Mouse (Mus musculus) CD4-positive naive resting alpha-beta T cell, adult 57 days (primary cell): ENCODE results near the gene Ccdc136. TPM values are rescaled to one million over a fixed set of nuclear protein-coding genes. Genes with fewer than 3 reads are reported as not detected.

Source experiments
- total RNA-seq: library from RNA; stranded (reverse); gene quantifications from one replicate; pipeline ENCODE4 v1.2.4, GENCODE M21; 2023

Ccdc136 gene
- 0.65 TPM for total RNA-seq

GRCm38 (mm10) chr6:29395910-29396713 is at the start of gene Ccdc136:
Gene Ccdc136, plus strand, starts transcription at chr6:29396309.

GRCm38 (mm10) chr6:29347665-29348370 is 48.3 kb upstream of the Ccdc136 start, which contains the start of gene Calu:
Gene Calu, plus strand, starts transcription at chr6:29348069.

GRCm38 (mm10) chr6:29388052-29388518 is 8.0 kb upstream of the Ccdc136 start, which contains the start of gene Opn1sw:
Gene Opn1sw, minus strand, starts transcription at chr6:29388468.

GRCm38 (mm10) chr6:29433038-29433803 is 37.1 kb downstream of the Ccdc136 start, which contains the start of gene Flnc:
Gene Flnc, plus strand, starts transcription at chr6:29433256.

GRCm38 (mm10) chr6:29467583-29468354 is 71.7 kb downstream of the Ccdc136 start, which contains the start of gene Atp6v1f:
Gene Atp6v1f, plus strand, starts transcription at chr6:29467718.

GRCm38 (mm10) chr6:29471137-29471536 is 75.0 kb downstream of the Ccdc136 start, which contains the start of gene Atp6v1fnb:
Gene Atp6v1fnb, plus strand, starts transcription at chr6:29471437.

Other genes with a start within 250 kb of the Ccdc136 start
- 72.7 TPM for gene Rbm28, start 231.3 kb upstream of the Ccdc136 start, total RNA-seq
- 0.18 TPM for gene Prrt4, start 216.7 kb upstream of the Ccdc136 start, total RNA-seq
- 141 TPM for gene Impdh1, start 179.9 kb upstream of the Ccdc136 start, total RNA-seq
- 13.3 TPM for gene Hilpda, start 123.8 kb upstream of the Ccdc136 start, total RNA-seq
- 1.9 TPM for gene Fam71f2, start 116.7 kb upstream of the Ccdc136 start, total RNA-seq
- not detected for gene Fam71f1, start 77.2 kb upstream of the Ccdc136 start, total RNA-seq
- gene Calu, start 48.2 kb upstream of the Ccdc136 start, total RNA-seq: 51.0 TPM
- gene Opn1sw, start 7.8 kb upstream of the Ccdc136 start, total RNA-seq: not detected
- gene Flnc, start 36.9 kb downstream of the Ccdc136 start, total RNA-seq: 0.41 TPM
- gene Atp6v1f, start 71.4 kb downstream of the Ccdc136 start, total RNA-seq: 163 TPM
- gene Atp6v1fnb, start 75.1 kb downstream of the Ccdc136 start, total RNA-seq: 5.6 TPM
- not detected for gene Kcp, start 111.6 kb downstream of the Ccdc136 start, total RNA-seq
- 10.6 TPM for gene Irf5, start 130.3 kb downstream of the Ccdc136 start, total RNA-seq
- 112 TPM for gene Tnpo3, start 213.6 kb downstream of the Ccdc136 start, total RNA-seq